Mouse (Mus musculus): ENCODE measurements at regions not wholly inside any gene's neighbourhood (a gene's known extent, or its start where the extent isn't known, plus 50 kb on each side); places are given as distances from the start of the nearest gene placed in this dataset.

GRCm38 (mm10) chr3:149387537-149387936 is 397.2 kb upstream of the Adgrl2 start:
- TF ChIP-seq POLR2A (IDR thresholded peaks at IDR 0.05; ENCODE audit: insufficient read depth, low read length) = no peak
- no peak for TF ChIP-seq CTCF (IDR thresholded peaks at IDR 0.05; ENCODE audit: low read depth, low read length)
